Mouse (Mus musculus): Measurements from ENCODE around the gene Ccdc61.

DNA sequence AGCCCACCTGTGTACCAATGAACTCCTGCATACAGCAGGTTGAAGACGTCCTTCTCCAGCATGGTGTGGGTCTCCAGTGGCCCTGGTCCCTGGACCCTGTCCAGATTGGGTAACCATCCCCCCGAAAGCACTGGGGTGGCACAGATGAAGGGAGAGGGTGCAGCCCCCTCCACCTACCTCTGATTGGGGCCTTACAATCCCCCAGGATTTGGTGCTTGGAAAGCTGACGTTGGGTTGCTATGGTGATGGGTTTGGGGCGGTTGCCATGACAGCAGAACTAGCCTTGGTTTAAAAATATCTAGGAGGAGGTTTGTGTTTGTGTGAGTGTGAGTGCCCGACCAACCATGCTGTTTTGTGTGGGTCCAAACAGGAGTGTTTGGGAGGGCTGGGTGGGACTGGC is 12.6 kb upstream of the Ccdc61 start:
- TF ChIP-seq CTCF (IDR thresholded peaks at IDR 0.05; ENCODE audit: low read depth), result no peak
- no peak for TF ChIP-seq EP300 (optimal IDR thresholded peaks at IDR 0.05)
